Mouse (Mus musculus) liver, embryonic 13.5 days (tissue): ENCODE results near the gene Tmem132b. TPM values are rescaled to one million over a fixed set of nuclear protein-coding genes. Genes with fewer than 3 reads are reported as not detected.
A peak's percentile ranks its signal among the peaks of the same experiment; 100 is the strongest.

ENCODE experiments used
- ATAC-seq: fragments of 200-750 bp; cut with Nextera tagmentation; 2 replicates; pipeline ENCODE4 v1.8.0; 2017; ENCODE audit warnings: low read depth, mild to moderate bottlenecking, moderate number of reproducible peaks, moderate library complexity
- DNase-seq: peaks from one replicate; pipeline ENCODE4 v3.0.0; 2022
- H3K27ac ChIP-seq: fragments of 300-500 bp; sonication (generic); 2 replicates; pipeline ENCODE4 v1.5.1; 2015; ENCODE audit warnings: moderate library complexity, mild to moderate bottlenecking, inconsistent platforms
- H3K27me3 ChIP-seq: fragments of 300-500 bp; sonication (generic); 2 replicates; pipeline ENCODE4 v1.6.1; 2015; ENCODE audit warnings: mild to moderate bottlenecking, inconsistent platforms
- H3K36me3 ChIP-seq: fragments of 300-500 bp; sonication (generic); 2 replicates; pipeline ENCODE4 v1.6.1; 2015; ENCODE audit warnings: mild to moderate bottlenecking, inconsistent platforms
- H3K4me1 ChIP-seq: fragments of 300-500 bp; sonication (generic); replicated peaks from 2 replicates; pipeline ENCODE4 v1.6.1; 2015; ENCODE audit warnings: inconsistent platforms
- H3K4me2 ChIP-seq: fragments of 300-500 bp; sonication (generic); 2 replicates; pipeline ENCODE4 v1.6.1; 2015; ENCODE audit warnings: inconsistent platforms, mild to moderate bottlenecking, moderate library complexity
- H3K4me3 ChIP-seq: fragments of 300-500 bp; sonication (generic); replicated peaks from 2 replicates; pipeline ENCODE4 v1.5.1; 2015; ENCODE audit warnings: mild to moderate bottlenecking, inconsistent platforms
- H3K9ac ChIP-seq: fragments of 300-500 bp; sonication (generic); 2 replicates; pipeline ENCODE4 v1.6.1; 2015; ENCODE audit warnings: mild to moderate bottlenecking, inconsistent platforms
- H3K9me3 ChIP-seq: fragments of 300-500 bp; sonication (generic); replicated peaks from 2 replicates; pipeline ENCODE4 v1.6.1; 2016; ENCODE audit warnings: inconsistent platforms
- WGBS: fragments of 180-500 bp; shearing (Covaris S2); methylation state at CpG from one replicate; pipeline ENCODE4 v1.1.7; 2015; ENCODE audit not compliant: insufficient replicate concordance; 5-methylcytosine and 5-hydroxymethylcytosine counted together
- polyA plus RNA-seq: library from polyadenylated mRNA; unstranded; fragments of >200 nt; fragmentation: Nextera tagmentation; extraction: Ambion mirVana; gene quantifications from 2 replicates; pipeline ENCODE4 v1.2.1, GENCODE M21; 2015

The Tmem132b gene
- polyA plus RNA-seq, 1 experiment from 2014 or later = 0.14 TPM

GRCm38 (mm10) chr5:125627816-125628348 lies 96.3 kb downstream of the Tmem132b start:
- WGBS = 65% methylated on average over 9 of the region's 9 CpGs
- H3K27me3 ChIP-seq = no peaks in the 10 kb centered on the region

GRCm38 (mm10) chr5:125634666-125635065 lies 103.1 kb downstream of the Tmem132b start:
- no peak overlapping the region for H3K4me3 ChIP-seq
- no peak overlapping the region for H3K9ac ChIP-seq
- no peaks in the 10 kb centered on the region for H3K36me3 ChIP-seq
- WGBS = 54% methylated on average over 6 of the region's 6 CpGs
- H3K9me3 ChIP-seq = peaks cover 37% of the 10 kb centered on the region
- no peaks in the 10 kb centered on the region for H3K4me1 ChIP-seq
- no peak for DNase-seq
- H3K4me2 ChIP-seq = no peak overlapping the region
- H3K27me3 ChIP-seq = no peaks in the 10 kb centered on the region
- ATAC-seq = no peak
- no peak overlapping the region for H3K27ac ChIP-seq

More at GRCm38 (mm10) chr5:125627816-125628348, 96.3 kb downstream of the Tmem132b start:
- H3K4me1 ChIP-seq = no peaks in the 10 kb centered on the region
- no peak for ATAC-seq
- no peak for DNase-seq
- H3K9me3 ChIP-seq = peaks cover 23% of the 10 kb centered on the region
- no peaks in the 10 kb centered on the region for H3K36me3 ChIP-seq
- H3K4me2 ChIP-seq = no peak overlapping the region
- no peak overlapping the region for H3K27ac ChIP-seq
- H3K4me3 ChIP-seq = no peak overlapping the region
- no peak overlapping the region for H3K9ac ChIP-seq

GRCm38 (mm10) chr5:125640966-125641365 lies 109.4 kb downstream of the Tmem132b start:
- Histone ChIP-seq H3K27me3 (no peaks in the 10 kb centered on the region), H3K36me3 (no peaks in the 10 kb centered on the region), H3K9ac (no peak overlapping the region), H3K9me3 (peaks cover 20% of the 10 kb centered on the region; the same call in 1 of the 2 replicates), H3K4me3 (no peak overlapping the region), H3K4me1 (no peaks in the 10 kb centered on the region), H3K27ac (no peak overlapping the region), H3K4me2 (no peak overlapping the region)
- DNase-seq (no peak), ATAC-seq (no peak)
- 44% methylated on average over 1 of the region's 1 CpGs for WGBS

- WGBS = 51% methylated on average over 18 of the region's 18 CpGs
- H3K4me2 ChIP-seq = no peak overlapping the region
- peak; percentile 11 for DNase-seq
- H3K9me3 ChIP-seq = peaks cover 20% of the 10 kb centered on the region; the same call in 1 of the 2 replicates
- no peak overlapping the region for H3K9ac ChIP-seq
- H3K27me3 ChIP-seq = no peaks in the 10 kb centered on the region
- no peak overlapping the region for H3K4me3 ChIP-seq
- no peaks in the 10 kb centered on the region for H3K36me3 ChIP-seq
- peak; percentile 70 for ATAC-seq
- H3K27ac ChIP-seq = no peak overlapping the region
- H3K4me1 ChIP-seq = no peaks in the 10 kb centered on the region
These were observed 110.1 kb downstream of the Tmem132b start for GRCm38 (mm10) chr5:125641531-125642147.

GRCm38 (mm10) chr5:125648236-125648635 lies 116.7 kb downstream of the Tmem132b start:
- H3K27ac ChIP-seq = no peak overlapping the region
- H3K27me3 ChIP-seq = no peaks in the 10 kb centered on the region
- H3K9ac ChIP-seq = no peak overlapping the region
- H3K9me3 ChIP-seq = peaks cover 13% of the 10 kb centered on the region
- H3K4me2 ChIP-seq = no peak overlapping the region
- H3K4me3 ChIP-seq = no peak overlapping the region
- no peaks in the 10 kb centered on the region for H3K4me1 ChIP-seq
- ATAC-seq (no peak), DNase-seq (no peak)
- 74% methylated on average over 6 of the region's 6 CpGs for WGBS
- no peaks in the 10 kb centered on the region for H3K36me3 ChIP-seq

- Histone ChIP-seq H3K27me3 (no peaks in the 10 kb centered on the region), H3K4me3 (no peak overlapping the region), H3K27ac (no peak overlapping the region), H3K4me1 (no peaks in the 10 kb centered on the region), H3K4me2 (no peak overlapping the region), H3K36me3 (no peaks in the 10 kb centered on the region), H3K9me3 (peaks cover 13% of the 10 kb centered on the region), H3K9ac (no peak overlapping the region)
- no peak for ATAC-seq
- no peak for DNase-seq
- 33% methylated on average over 2 of the region's 2 CpGs for WGBS
These were observed 118.4 kb downstream of the Tmem132b start for GRCm38 (mm10) chr5:125649982-125650381.

GRCm38 (mm10) chr5:125658101-125658500 lies 126.5 kb downstream of the Tmem132b start:
- no peak for DNase-seq
- Histone ChIP-seq H3K4me1 (no peaks in the 10 kb centered on the region), H3K9ac (no peak overlapping the region), H3K27ac (no peak overlapping the region), H3K36me3 (no peaks in the 10 kb centered on the region), H3K4me2 (no peak overlapping the region), H3K4me3 (no peak overlapping the region), H3K9me3 (no peaks in the 10 kb centered on the region; the same call in 1 of the 2 replicates), H3K27me3 (no peaks in the 10 kb centered on the region)
- no peak for ATAC-seq
- 72% methylated on average over 5 of the region's 5 CpGs for WGBS

GRCm38 (mm10) chr5:125658959-125659749 lies 127.6 kb downstream of the Tmem132b start:
- no peaks in the 10 kb centered on the region for H3K27me3 ChIP-seq
- no peaks in the 10 kb centered on the region for H3K4me1 ChIP-seq
- no peak overlapping the region for H3K4me3 ChIP-seq
- no peak overlapping the region for H3K9ac ChIP-seq
- WGBS = 60% methylated on average over 14 of the region's 14 CpGs
- DNase-seq (no peak), ATAC-seq (no peak)
- H3K9me3 ChIP-seq = no peaks in the 10 kb centered on the region; the same call in 1 of the 2 replicates
- no peaks in the 10 kb centered on the region for H3K36me3 ChIP-seq
- no peak overlapping the region for H3K4me2 ChIP-seq
- H3K27ac ChIP-seq = no peak overlapping the region

- DNase-seq (no peak), ATAC-seq (no peak)
- H3K27me3 ChIP-seq = no peaks in the 10 kb centered on the region
- no peaks in the 10 kb centered on the region for H3K4me1 ChIP-seq
- H3K27ac ChIP-seq = no peak overlapping the region
- no peak overlapping the region for H3K4me3 ChIP-seq
- no peak overlapping the region for H3K4me2 ChIP-seq
- WGBS = 58% methylated on average over 13 of the region's 13 CpGs
- H3K36me3 ChIP-seq = no peaks in the 10 kb centered on the region
- no peak overlapping the region for H3K9ac ChIP-seq
- peaks cover 9% of the 10 kb centered on the region; the same call in 1 of the 2 replicates for H3K9me3 ChIP-seq
These were observed 144.0 kb downstream of the Tmem132b start for GRCm38 (mm10) chr5:125675623-125676022.

- DNase-seq = no peak
- H3K4me1 ChIP-seq = no peaks in the 10 kb centered on the region
- no peak overlapping the region for H3K27ac ChIP-seq
- no peak overlapping the region for H3K4me2 ChIP-seq
- 50% methylated on average over 7 of the region's 7 CpGs for WGBS
- no peaks in the 10 kb centered on the region for H3K36me3 ChIP-seq
- H3K27me3 ChIP-seq = no peaks in the 10 kb centered on the region
- no peak for ATAC-seq
- H3K9ac ChIP-seq = no peak overlapping the region
- peaks cover 11% of the 10 kb centered on the region; the same call in 1 of the 2 replicates for H3K9me3 ChIP-seq
- H3K4me3 ChIP-seq = no peak overlapping the region
These were observed 144.6 kb downstream of the Tmem132b start for GRCm38 (mm10) chr5:125676025-125676623.

GRCm38 (mm10) chr5:125680889-125681288 lies 149.3 kb downstream of the Tmem132b start:
- H3K4me1 ChIP-seq = no peaks in the 10 kb centered on the region
- H3K9me3 ChIP-seq = peaks cover 20% of the 10 kb centered on the region; the same call in 1 of the 2 replicates
- no peak overlapping the region for H3K4me3 ChIP-seq
- WGBS = 69% methylated on average over 6 of the region's 6 CpGs
- no peak for ATAC-seq
- H3K27me3 ChIP-seq = no peaks in the 10 kb centered on the region
- H3K9ac ChIP-seq = no peak overlapping the region
- DNase-seq = no peak
- H3K36me3 ChIP-seq = no peaks in the 10 kb centered on the region
- H3K27ac ChIP-seq = no peak overlapping the region
- H3K4me2 ChIP-seq = no peak overlapping the region
